Mouse (Mus musculus) CH12.LX (cell line): Measurements from ENCODE around the gene Ppp1cb. TPM values are rescaled to one million over a fixed set of nuclear protein-coding genes. Genes with fewer than 3 reads are reported as not detected.
"Not testable (repeated sequence)": the region's sequence is repeated elsewhere in the genome, so short reads cannot be mapped to it uniquely, and the experiment has no call there.

Source experiments
- DNase-seq: peaks from one replicate; pipeline ENCODE4 v3.0.0-alpha.2; 2013; ENCODE audit errors: extremely low read depth
- H3K27ac ChIP-seq: 2 replicates; pipeline ENCODE4 v1.5.1; 2012; ENCODE audit warnings: low read depth, mild to moderate bottlenecking, control low read depth, moderate library complexity; ENCODE audit not compliant: insufficient read depth
- H3K27me3 ChIP-seq: replicated peaks from 2 replicates; pipeline ENCODE3; 2012; ENCODE audit warnings: inconsistent platforms
- H3K36me3 ChIP-seq, 2 experiments: replicated peaks in 1 of 2; 2 replicates each; pipeline versions ENCODE3 to v1.6.1; 2012; ENCODE audit warnings: inconsistent platforms in 1 of 2, low read length in 1 of 2, mild to moderate bottlenecking in 1 of 2, mixed read lengths in 1 of 2, moderate library complexity in 1 of 2; ENCODE audit not compliant: control insufficient read depth in 1 of 2, insufficient read depth in 1 of 2
- H3K4me1 ChIP-seq, 2 experiments: 2 replicates each; pipeline ENCODE4 v1.6.1; 2012; ENCODE audit warnings: inconsistent platforms in 1 of 2, moderate library complexity in 1 of 2; ENCODE audit not compliant: insufficient read depth in 2 of 2, control insufficient read depth in 1 of 2
- H3K4me2 ChIP-seq: 2 replicates; pipeline ENCODE4 v1.6.1; 2012; ENCODE audit warnings: low read depth, mild to moderate bottlenecking, control low read depth; ENCODE audit not compliant: poor library complexity, insufficient read depth, severe bottlenecking
- H3K4me3 ChIP-seq, 3 experiments: fragments of 150-350 bp in 1 of 3; sonication (generic) in 1 of 3; replicated peaks in 1 of 3; 2 replicates each; pipeline versions ENCODE3 to v1.5.1; 2011 to 2012; ENCODE audit warnings: low read depth in 2 of 3, low read length in 2 of 3, mild to moderate bottlenecking in 2 of 3, moderate library complexity in 2 of 3, control low read depth in 1 of 3, improper control_type of control experiment in 1 of 3, inconsistent platforms in 1 of 3, mixed read lengths in 1 of 3; ENCODE audit not compliant: poor library complexity in 1 of 3
- H3K79me2 ChIP-seq: replicated peaks from 2 replicates; pipeline ENCODE4 v1.6.1; 2012; ENCODE audit warnings: mild to moderate bottlenecking, moderate library complexity; ENCODE audit not compliant: control insufficient read depth, poor library complexity, insufficient read depth, severe bottlenecking; ENCODE audit errors: extremely low read depth
- H3K9ac ChIP-seq: 2 replicates; pipeline ENCODE4 v1.6.1; 2012; ENCODE audit warnings: low read depth, mild to moderate bottlenecking, control low read depth, moderate library complexity; ENCODE audit not compliant: insufficient read depth
- H3K9me3 ChIP-seq: replicated peaks from 2 replicates; pipeline ENCODE3; 2012; ENCODE audit warnings: low read length, inconsistent platforms, mixed read lengths
- CTCF ChIP-seq, 2 experiments: IDR thresholded peaks in 1 of 2; conservative IDR thresholded peaks in 1 of 2; 2 replicates each; pipeline ENCODE4 v1.5.1; 2011 to 2012; ENCODE audit warnings: low read depth in 2 of 2, low read length in 2 of 2, improper control_type of control experiment in 1 of 2, inconsistent platforms in 1 of 2, mild to moderate bottlenecking in 1 of 2, moderate library complexity in 1 of 2
- E2F4 ChIP-seq: IDR thresholded peaks from 2 replicates; pipeline ENCODE4 v1.6.1; 2011; ENCODE audit warnings: low read depth, low read length, improper control_type of control experiment; ENCODE audit not compliant: insufficient replicate concordance
- ELF1 ChIP-seq: IDR thresholded peaks from 2 replicates; pipeline ENCODE4 v1.6.1; 2014; ENCODE audit warnings: low read depth, mild to moderate bottlenecking, inconsistent platforms, low read length, improper control_type of control experiment
- EP300 ChIP-seq: IDR thresholded peaks from 2 replicates; pipeline ENCODE4 v1.6.1; 2011; ENCODE audit warnings: low read length, improper control_type of control experiment
- GABPA ChIP-seq: IDR thresholded peaks from 2 replicates; pipeline ENCODE4 v1.6.1; 2012; ENCODE audit warnings: low read depth, low read length, improper control_type of control experiment, inconsistent platforms; ENCODE audit not compliant: insufficient replicate concordance
- HCFC1 ChIP-seq: IDR thresholded peaks from 2 replicates; pipeline ENCODE4 v1.6.1; 2012; ENCODE audit warnings: low read depth, mild to moderate bottlenecking, inconsistent platforms, low read length, improper control_type of control experiment
- NRF1 ChIP-seq: IDR thresholded peaks from 2 replicates; pipeline ENCODE4 v1.6.1; 2014; ENCODE audit warnings: low read depth, mild to moderate bottlenecking, inconsistent platforms, low read length, improper control_type of control experiment, moderate library complexity
- PAX5 ChIP-seq: IDR thresholded peaks from 2 replicates; pipeline ENCODE4 v1.6.1; 2012; ENCODE audit warnings: low read length, inconsistent platforms, mixed read lengths
- SIN3A ChIP-seq: IDR thresholded peaks from 2 replicates; pipeline ENCODE4 v1.6.1; 2012; ENCODE audit warnings: low read length, improper control_type of control experiment, inconsistent platforms
- SMC3 ChIP-seq: IDR thresholded peaks from 2 replicates; pipeline ENCODE4 v1.6.1; 2011; ENCODE audit warnings: low read depth, low read length, improper control_type of control experiment
- ZC3H11A ChIP-seq: IDR thresholded peaks from 2 replicates; pipeline ENCODE4 v1.6.1; 2012; ENCODE audit warnings: low read depth, mild to moderate bottlenecking, inconsistent platforms, low read length, improper control_type of control experiment
- ZNF384 ChIP-seq: IDR thresholded peaks from 2 replicates; pipeline ENCODE4 v1.6.1; 2012; ENCODE audit warnings: low read depth, low read length, improper control_type of control experiment, inconsistent platforms
- dilution Hi-C: fragments of 300-500 bp; cut with MboI; formaldehyde crosslinking; loops from 2 replicates; pipeline ENCODE4 v1.14.3; 2020; ENCODE audit warnings: low sequenced_read_pairs; ENCODE audit not compliant: extremely low pct_unique_long_range_greater_than_20kb, extremely low pct_ligation_motif_present
- in situ Hi-C: fragments of 300-500 bp; cut with MboI; formaldehyde crosslinking; loops from 3 replicates; pipeline ENCODE4 v1.14.3; 2019; ENCODE audit warnings: low sequenced_read_pairs, low pct_ligation_motif_present, low pct_unique_long_range_greater_than_20kb, mixed read lengths
- polyA plus RNA-seq: library from polyadenylated mRNA; unstranded; fragments of >175 nt; gene quantifications from 2 replicates; pipeline ENCODE4 v1.2.1, GENCODE M21; 2012; ENCODE audit warnings: low read depth; ENCODE audit not compliant: insufficient read length
- total RNA-seq, 2 experiments: library from RNA; depleted of rRNA; stranded (reverse); fragments of 300-350 nt in 1 of 2; fragments of >200 nt in 1 of 2; gene quantifications; 2 replicates each; pipeline ENCODE4 v1.2.3; 2012 to 2014

The Ppp1cb gene
- total and polyA plus RNA-seq, 3 experiments, result 45.3 to 194 (median 116) TPM

GRCm38 (mm10) chr5:32425485-32426171 lies 33.0 kb upstream of the Ppp1cb start:
- H3K9ac ChIP-seq, result no peak overlapping the region
- no peaks in the 10 kb centered on the region for H3K36me3 ChIP-seq
- H3K4me2 ChIP-seq, result no peak overlapping the region
- no peak overlapping the region for H3K27ac ChIP-seq
- TF ChIP-seq ZNF384, result no peak
- TF ChIP-seq NRF1, result no peak
- no peak for TF ChIP-seq E2F4
- no peak for TF ChIP-seq PAX5
- TF ChIP-seq HCFC1, result no peak
- TF ChIP-seq EP300, result no peak
- TF ChIP-seq SMC3, result no peak
- no peak for TF ChIP-seq ZC3H11A
- no peak for TF ChIP-seq SIN3A
- TF ChIP-seq ELF1, result no peak
- no peak for TF ChIP-seq CTCF (conservative IDR thresholded peaks at IDR 0.05 in 1 of 2, IDR thresholded peaks at IDR 0.05 in 1 of 2; ENCODE audit: low read depth in 2 of 2, low read length in 2 of 2)
- TF ChIP-seq, all 38 proteins: peak for 0
- in situ Hi-C loops, result no loop called here
- no peak for DNase-seq
- H3K27me3 ChIP-seq, result no peaks in the 10 kb centered on the region
- H3K4me1 ChIP-seq, result peaks cover 3 to 11% of the 10 kb centered on the region in 2 experiments; a peak in 3 of 4 replicates
- no peaks in the 10 kb centered on the region for H3K79me2 ChIP-seq
- H3K4me3 ChIP-seq, result no peak overlapping the region
- no peaks in the 10 kb centered on the region for H3K9me3 ChIP-seq
- dilution Hi-C loops, result no loop called here

GRCm38 (mm10) chr5:32430399-32430798 lies 28.2 kb upstream of the Ppp1cb start:
- no peaks in the 10 kb centered on the region for H3K79me2 ChIP-seq
- dilution Hi-C loops, result no loop called here
- in situ Hi-C loops, result no loop called here
- H3K4me3 ChIP-seq, result no peak overlapping the region
- no peak overlapping the region for H3K27ac ChIP-seq
- H3K27me3 ChIP-seq, result no peaks in the 10 kb centered on the region
- no peaks in the 10 kb centered on the region for H3K9me3 ChIP-seq
- H3K4me1 ChIP-seq, result no peaks in the 10 kb centered on the region
- no peak overlapping the region for H3K9ac ChIP-seq
- TF ChIP-seq ZNF384, result 0 out of 2 replicates have a peak, but pooled peaks have one; percentile 39
- TF ChIP-seq GABPA, result no peak
- DNase-seq, result no peak
- no peak overlapping the region for H3K4me2 ChIP-seq
- no peaks in the 10 kb centered on the region for H3K36me3 ChIP-seq

- H3K9ac ChIP-seq, H3K27me3 ChIP-seq, dilution Hi-C loops: not testable (repeated sequence)
Measured at GRCm38 (mm10) chr5:32434346-32434745, 24.3 kb upstream of the Ppp1cb start.

More at GRCm38 (mm10) chr5:32434346-32434745, 24.3 kb upstream of the Ppp1cb start:
- H3K27ac ChIP-seq, H3K9me3 ChIP-seq, H3K4me1 ChIP-seq, in situ Hi-C loops, H3K4me3 ChIP-seq, H3K79me2 ChIP-seq, H3K4me2 ChIP-seq, H3K36me3 ChIP-seq, DNase-seq: not testable (repeated sequence)
